Mouse (Mus musculus): ENCODE data around the gene Med23. TPM values are rescaled to one million over a fixed set of nuclear protein-coding genes. Genes with fewer than 3 reads are reported as not detected.

Gene Med23
- polyA plus RNA-seq, 1 experiment from 2014 or later = 12.1 TPM

GRCm38 (mm10) chr10:24911199-24911598 lies 41.4 kb downstream of the Med23 start:
- DNase-seq (ENCODE audit: low spot score) = no peak
- Histone ChIP-seq H3K4me1 (replicated peaks; ENCODE audit: insufficient read depth, low read length) (no peaks in the 10 kb centered on the region), H3K4me2 (ENCODE audit: low read length) (no peak overlapping the region), H3K4me3 (replicated peaks; ENCODE audit: low read depth, low read length) (no peak overlapping the region), H3K36me3 (ENCODE audit: insufficient read depth, low read length) (peaks cover 39% of the 10 kb centered on the region), H3K27ac (no peak overlapping the region), H3K9me3 (replicated peaks; ENCODE audit: low read length) (no peaks in the 10 kb centered on the region), H3K27me3 (ENCODE audit: insufficient read depth, low read length) (no peaks in the 10 kb centered on the region), H3K9ac (ENCODE audit: low read depth, low read length) (no peak overlapping the region)
- no peak for TF ChIP-seq CTCF (IDR thresholded peaks at IDR 0.05; ENCODE audit: low read depth)
- ATAC-seq (replicated peaks; ENCODE audit: low FRiP score, low read depth) = no peak
- WGBS = 85% methylated on average over 8 of the region's 8 CpGs

- Histone ChIP-seq H3K27me3 (ENCODE audit: insufficient read depth, low read length) (no peaks in the 10 kb centered on the region), H3K36me3 (ENCODE audit: insufficient read depth, low read length) (peaks cover 33% of the 10 kb centered on the region), H3K4me3 (replicated peaks; ENCODE audit: low read depth, low read length) (no peak overlapping the region), H3K4me2 (ENCODE audit: low read length) (no peak overlapping the region), H3K27ac (no peak overlapping the region), H3K9ac (ENCODE audit: low read depth, low read length) (no peak overlapping the region), H3K9me3 (replicated peaks; ENCODE audit: low read length) (no peaks in the 10 kb centered on the region), H3K4me1 (replicated peaks; ENCODE audit: insufficient read depth, low read length) (no peaks in the 10 kb centered on the region)
- no peak for TF ChIP-seq CTCF (IDR thresholded peaks at IDR 0.05; ENCODE audit: low read depth)
- ATAC-seq (replicated peaks; ENCODE audit: low FRiP score, low read depth) = no peak
- no peak for DNase-seq (ENCODE audit: low spot score)
- WGBS = 95% methylated on average over 14 of the region's 14 CpGs
These were observed 42.8 kb downstream of the Med23 start for GRCm38 (mm10) chr10:24912576-24912975.

GRCm38 (mm10) chr10:24915486-24915885 lies 45.7 kb downstream of the Med23 start:
- ATAC-seq (replicated peaks; ENCODE audit: low FRiP score, low read depth) (no peak), DNase-seq (ENCODE audit: low spot score) (no peak)
- no peaks in the 10 kb centered on the region for H3K9me3 ChIP-seq (replicated peaks; ENCODE audit: low read length)
- H3K4me2 ChIP-seq (ENCODE audit: low read length) = no peak overlapping the region
- no peak overlapping the region for H3K9ac ChIP-seq (ENCODE audit: low read depth, low read length)
- H3K4me3 ChIP-seq (replicated peaks; ENCODE audit: low read depth, low read length) = no peak overlapping the region
- H3K36me3 ChIP-seq (ENCODE audit: insufficient read depth, low read length) = peaks cover 13% of the 10 kb centered on the region; the same call in 1 of the 2 replicates
- no peak for TF ChIP-seq CTCF (IDR thresholded peaks at IDR 0.05; ENCODE audit: low read depth)
- 88% methylated on average over 6 of the region's 6 CpGs for WGBS
- no peak overlapping the region for H3K27ac ChIP-seq
- no peaks in the 10 kb centered on the region for H3K4me1 ChIP-seq (replicated peaks; ENCODE audit: insufficient read depth, low read length)
- no peaks in the 10 kb centered on the region for H3K27me3 ChIP-seq (ENCODE audit: insufficient read depth, low read length)

- Histone ChIP-seq H3K4me3 (replicated peaks; ENCODE audit: low read depth, low read length) (no peak overlapping the region), H3K27ac (no peak overlapping the region), H3K9me3 (replicated peaks; ENCODE audit: low read length) (no peaks in the 10 kb centered on the region), H3K4me1 (replicated peaks; ENCODE audit: insufficient read depth, low read length) (peaks cover 7% of the 10 kb centered on the region), H3K36me3 (ENCODE audit: insufficient read depth, low read length) (no peaks in the 10 kb centered on the region), H3K27me3 (ENCODE audit: insufficient read depth, low read length) (no peaks in the 10 kb centered on the region), H3K9ac (ENCODE audit: low read depth, low read length) (no peak overlapping the region), H3K4me2 (ENCODE audit: low read length) (no peak overlapping the region)
- DNase-seq (ENCODE audit: low spot score) (no peak), ATAC-seq (replicated peaks; ENCODE audit: low FRiP score, low read depth) (no peak)
- no peak for TF ChIP-seq CTCF (IDR thresholded peaks at IDR 0.05; ENCODE audit: low read depth)
- WGBS = 69% methylated on average over 4 of the region's 4 CpGs
These were observed 53.2 kb downstream of the Med23 start for GRCm38 (mm10) chr10:24922977-24923376.

GRCm38 (mm10) chr10:24924296-24924695 lies 54.5 kb downstream of the Med23 start:
- no peaks in the 10 kb centered on the region for H3K27me3 ChIP-seq (ENCODE audit: insufficient read depth, low read length)
- H3K36me3 ChIP-seq (ENCODE audit: insufficient read depth, low read length) = no peaks in the 10 kb centered on the region
- TF ChIP-seq CTCF (IDR thresholded peaks at IDR 0.05; ENCODE audit: low read depth) = no peak
- DNase-seq (ENCODE audit: low spot score) (no peak), ATAC-seq (replicated peaks; ENCODE audit: low FRiP score, low read depth) (no peak)
- H3K9me3 ChIP-seq (replicated peaks; ENCODE audit: low read length) = no peaks in the 10 kb centered on the region
- no peak overlapping the region for H3K4me2 ChIP-seq (ENCODE audit: low read length)
- H3K27ac ChIP-seq = no peak overlapping the region
- no peak overlapping the region for H3K9ac ChIP-seq (ENCODE audit: low read depth, low read length)
- H3K4me1 ChIP-seq (replicated peaks; ENCODE audit: insufficient read depth, low read length) = peaks cover 7% of the 10 kb centered on the region
- H3K4me3 ChIP-seq (replicated peaks; ENCODE audit: low read depth, low read length) = no peak overlapping the region
- WGBS = 81% methylated on average over 3 of the region's 3 CpGs

- Histone ChIP-seq H3K9me3 (replicated peaks; ENCODE audit: low read length) (no peaks in the 10 kb centered on the region), H3K4me2 (ENCODE audit: low read length) (no peak overlapping the region), H3K27me3 (ENCODE audit: insufficient read depth, low read length) (no peaks in the 10 kb centered on the region), H3K4me3 (replicated peaks; ENCODE audit: low read depth, low read length) (no peak overlapping the region), H3K27ac (no peak overlapping the region), H3K36me3 (ENCODE audit: insufficient read depth, low read length) (no peaks in the 10 kb centered on the region), H3K9ac (ENCODE audit: low read depth, low read length) (no peak overlapping the region), H3K4me1 (replicated peaks; ENCODE audit: insufficient read depth, low read length) (peaks cover 7% of the 10 kb centered on the region)
- TF ChIP-seq CTCF (IDR thresholded peaks at IDR 0.05; ENCODE audit: low read depth) = no peak
- WGBS = 18% methylated on average over 10 of the region's 10 CpGs
- no peak for DNase-seq (ENCODE audit: low spot score)
- ATAC-seq (replicated peaks; ENCODE audit: low FRiP score, low read depth) = no peak
These were observed 56.6 kb downstream of the Med23 start for GRCm38 (mm10) chr10:24926380-24926779.
